Mouse (Mus musculus) left cerebral cortex, postnatal 25 days (tissue): Measurements from ENCODE around the gene Atrnl1. TPM values are rescaled to one million over a fixed set of nuclear protein-coding genes. Genes with fewer than 3 reads are reported as not detected.
"Not testable (repeated sequence)": the region's sequence is repeated elsewhere in the genome, so short reads cannot be mapped to it uniquely, and the experiment has no call there.

Experiments
- DNase-seq, 2 experiments: peaks; one replicate each; pipeline ENCODE4 v3.0.0; 2022; ENCODE audit warnings: low spot score in 2 of 2, mixed read lengths in 1 of 2
- intact Hi-C: fragments of 180-260 bp; cut with DNase I; formaldehyde crosslinking; loops from one replicate; pipeline ENCODE4 v1.15.1; 2025
- total RNA-seq, 2 experiments: library from RNA; stranded (reverse); gene quantifications; 2 replicates each; pipeline ENCODE4 v1.2.3; 2021

The Atrnl1 gene
- total RNA-seq, 2 experiments from 2014 or later = 98.2 to 100 TPM

- intact Hi-C loops = no loop called here
- DNase-seq = no peak
These were observed 435.8 kb downstream of the Atrnl1 start for GRCm38 (mm10) chr19:58046656-58047055.

GRCm38 (mm10) chr19:58050410-58050809 lies 439.6 kb downstream of the Atrnl1 start:
- DNase-seq, intact Hi-C loops: not testable (repeated sequence)

DNA sequence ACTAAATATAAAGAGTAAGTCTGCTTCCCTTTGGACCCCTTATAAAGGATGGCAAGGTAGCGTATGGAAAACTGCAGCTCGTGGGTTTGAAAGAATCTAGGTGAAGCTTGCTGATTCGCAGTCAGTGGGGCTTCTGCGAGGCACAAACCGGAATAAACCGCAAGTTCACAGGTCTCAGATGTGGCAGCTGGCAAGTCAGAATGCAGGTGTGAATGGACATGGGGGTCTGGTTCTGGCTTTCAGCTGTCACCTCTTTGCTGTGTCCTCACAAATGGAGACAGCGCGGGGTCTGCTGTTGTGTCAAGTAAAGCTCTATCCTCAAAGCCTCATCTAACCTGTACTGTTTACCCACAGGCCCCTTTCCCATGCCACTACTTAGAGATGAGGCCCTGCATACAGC lies 440.2 kb downstream of the Atrnl1 start:
- intact Hi-C loops = no loop called here
- DNase-seq = no peak

DNA sequence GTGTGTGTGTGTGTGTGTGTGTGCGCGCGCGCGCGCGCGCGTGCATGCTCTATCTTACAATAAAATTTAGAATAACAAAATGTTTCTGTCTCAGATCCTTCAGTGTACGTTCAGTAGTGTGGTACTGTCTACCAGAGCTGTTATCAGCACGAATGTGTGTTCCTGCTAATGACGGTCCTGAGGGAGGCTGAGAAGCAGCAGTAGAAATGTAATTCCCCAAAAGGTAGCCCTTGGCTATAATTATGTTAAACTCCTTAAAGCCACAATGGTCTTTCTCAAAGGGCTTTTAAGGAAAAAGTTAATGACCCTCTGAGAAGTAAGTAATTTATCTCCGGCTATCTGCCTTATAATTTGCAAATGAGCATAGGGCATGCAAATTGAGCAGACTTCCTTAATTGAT lies 441.1 kb downstream of the Atrnl1 start:
- no peak for DNase-seq
- intact Hi-C loops = no loop called here

DNA sequence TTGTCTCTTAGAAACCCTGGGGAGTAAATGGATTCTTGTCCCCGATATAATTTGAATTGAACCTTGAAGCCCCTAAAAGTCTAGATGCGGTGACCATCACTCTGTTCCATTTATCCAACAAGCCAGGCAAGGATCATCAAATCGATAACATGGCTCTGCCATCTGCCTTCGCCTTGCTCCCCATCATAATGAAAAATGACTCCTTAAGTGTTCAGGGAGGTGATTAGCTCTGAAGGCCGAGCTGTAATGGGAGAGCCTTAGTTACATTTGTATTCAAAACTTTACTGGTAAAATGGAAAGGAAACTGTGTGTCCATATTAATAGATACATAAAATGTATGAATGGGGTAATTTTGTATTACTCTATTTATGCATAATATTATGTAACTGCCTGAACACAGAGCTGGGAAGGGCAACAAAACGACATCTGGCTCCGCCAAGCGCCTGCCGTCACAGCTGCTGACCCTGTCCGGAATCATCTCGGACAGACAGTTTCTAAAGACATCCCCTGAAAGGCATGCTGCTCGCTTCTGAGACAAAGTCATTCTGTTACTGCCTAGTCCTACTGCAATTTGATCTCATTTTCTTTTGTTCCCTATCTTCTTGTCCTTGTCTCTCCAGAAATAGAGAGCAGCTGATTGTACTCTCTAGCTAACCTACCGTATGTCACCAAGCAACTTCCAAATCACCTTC lies 441.8 kb downstream of the Atrnl1 start:
- intact Hi-C loops = no loop called here
- DNase-seq = no peak

GRCm38 (mm10) chr19:58059719-58060118 lies 448.9 kb downstream of the Atrnl1 start:
- intact Hi-C loops = no loop called here
- no peak for DNase-seq

- DNase-seq = no peak
- intact Hi-C loops = no loop called here
These were observed 449.5 kb downstream of the Atrnl1 start for GRCm38 (mm10) chr19:58060199-58060853.

GRCm38 (mm10) chr19:58060854-58061358 lies 450.1 kb downstream of the Atrnl1 start:
- DNase-seq = peak in 1 of 2 experiments; percentile 19
- intact Hi-C loops = no loop called here

DNA sequence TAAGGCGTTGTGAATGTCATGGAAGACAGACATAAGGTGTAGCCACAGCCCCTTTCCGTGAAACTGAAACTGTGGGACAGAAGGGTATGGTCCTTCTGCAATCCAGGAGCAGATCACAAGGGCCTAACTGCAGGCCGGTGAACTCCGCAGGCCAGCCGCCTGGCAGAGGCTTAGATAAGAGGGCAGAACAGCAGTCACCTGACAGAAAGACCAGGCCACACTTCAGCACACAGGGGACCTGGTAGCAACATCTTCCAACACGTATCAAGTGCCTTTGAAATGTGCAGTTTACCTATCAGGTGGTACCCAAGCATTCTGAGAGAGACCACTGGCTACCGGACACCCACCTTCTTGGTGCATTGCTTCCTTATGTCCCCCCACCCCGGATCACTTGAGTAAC lies 451.1 kb downstream of the Atrnl1 start:
- intact Hi-C loops = no loop called here
- no peak for DNase-seq

- no peak for DNase-seq
- intact Hi-C loops = no loop called here
These were observed 452.7 kb downstream of the Atrnl1 start for GRCm38 (mm10) chr19:58063541-58063940.

- peak in 1 of 2 experiments; percentile 57 for DNase-seq
- intact Hi-C loops = no loop called here
These were observed 453.5 kb downstream of the Atrnl1 start for GRCm38 (mm10) chr19:58064116-58065000.

- intact Hi-C loops = no loop called here
- DNase-seq = peak in 1 of 2 experiments; percentile 32
These were observed 454.1 kb downstream of the Atrnl1 start for GRCm38 (mm10) chr19:58065001-58065314.

DNA sequence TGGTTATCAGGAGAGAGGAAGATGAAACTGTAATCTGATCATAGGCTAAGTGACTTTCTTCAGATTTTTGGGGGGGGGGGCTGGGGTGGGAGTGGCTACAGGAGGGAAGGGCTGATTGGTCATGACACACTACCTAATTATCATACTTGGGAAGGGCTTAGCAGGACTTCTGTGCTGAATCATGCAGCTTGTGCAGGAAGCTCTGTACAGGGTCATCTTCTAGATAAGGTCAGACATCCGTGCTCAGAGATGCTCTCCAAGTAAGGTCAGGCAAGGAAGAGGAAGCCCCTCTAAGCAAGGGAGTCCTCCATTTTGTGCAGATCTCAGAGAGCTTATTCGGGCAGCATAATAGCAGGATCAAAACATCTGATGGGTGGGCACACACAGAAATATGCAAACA lies 454.7 kb downstream of the Atrnl1 start:
- DNase-seq = no peak
- intact Hi-C loops = no loop called here

- no peak for DNase-seq
- intact Hi-C loops = no loop called here
These were observed 457.3 kb downstream of the Atrnl1 start for GRCm38 (mm10) chr19:58068114-58068513.

- intact Hi-C loops = no loop called here
These were observed 458.1 kb downstream of the Atrnl1 start for GRCm38 (mm10) chr19:58068958-58069357.

DNA sequence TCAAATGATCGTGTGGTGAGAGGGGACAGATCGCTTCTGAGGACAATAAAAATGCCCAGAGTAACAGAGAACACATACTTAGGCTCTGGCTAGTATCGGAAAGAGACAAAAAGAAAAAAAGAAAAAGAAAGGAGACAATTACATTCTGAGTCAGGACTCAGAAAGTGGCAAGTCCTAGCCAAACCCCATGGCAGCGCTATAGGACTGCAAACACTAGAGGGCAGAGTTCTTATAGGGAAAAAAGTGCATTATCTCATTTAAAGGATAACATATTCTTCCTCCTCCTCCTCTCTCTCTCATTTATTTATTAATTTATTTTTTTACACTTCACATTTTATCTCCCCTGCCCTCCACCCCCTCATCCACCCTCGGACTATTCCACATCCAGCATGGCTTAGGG lies 461.6 kb downstream of the Atrnl1 start:
- intact Hi-C loops = no loop called here
- no peak for DNase-seq

More at GRCm38 (mm10) chr19:58068958-58069357, 458.1 kb downstream of the Atrnl1 start:
- no peak for DNase-seq

GRCm38 (mm10) chr19:58072846-58073245 lies 462.0 kb downstream of the Atrnl1 start:
- DNase-seq = no peak
- intact Hi-C loops = no loop called here

GRCm38 (mm10) chr19:58075252-58075651 lies 464.4 kb downstream of the Atrnl1 start:
- no peak for DNase-seq

GRCm38 (mm10) chr19:58076961-58077371 lies 466.1 kb downstream of the Atrnl1 start:
- intact Hi-C loops = no loop called here
- no peak for DNase-seq

More at GRCm38 (mm10) chr19:58075252-58075651, 464.4 kb downstream of the Atrnl1 start:
- intact Hi-C loops = no loop called here

DNA sequence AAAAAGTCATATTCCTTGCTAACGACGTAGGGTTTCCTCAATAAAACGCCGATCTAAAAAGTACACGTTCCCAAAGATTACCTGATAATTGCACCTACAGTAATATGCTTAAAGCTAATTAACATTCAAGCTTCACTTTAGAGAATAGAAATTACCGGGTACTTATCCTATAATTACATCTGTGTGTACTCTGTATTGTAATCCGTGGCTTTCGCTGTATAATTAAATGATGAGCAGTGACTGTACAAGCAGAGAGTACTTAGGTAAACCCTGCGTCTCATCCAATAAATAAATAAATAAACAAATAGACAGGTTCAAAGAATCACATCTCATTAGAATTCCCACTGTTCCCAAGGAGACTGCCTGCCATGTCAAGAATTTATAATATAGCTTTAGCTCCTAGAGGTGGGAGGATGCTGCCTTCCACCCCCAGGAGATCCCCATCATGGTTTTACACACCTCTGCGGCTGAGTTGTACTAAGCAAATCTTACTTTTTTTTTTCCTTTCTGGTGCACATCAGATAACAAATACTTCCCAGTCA lies 466.8 kb downstream of the Atrnl1 start:
- DNase-seq = no peak
- intact Hi-C loops = no loop called here
